9 mouse cellular contexts compared by ENCODE assay signal in the genomic region with DNA sequence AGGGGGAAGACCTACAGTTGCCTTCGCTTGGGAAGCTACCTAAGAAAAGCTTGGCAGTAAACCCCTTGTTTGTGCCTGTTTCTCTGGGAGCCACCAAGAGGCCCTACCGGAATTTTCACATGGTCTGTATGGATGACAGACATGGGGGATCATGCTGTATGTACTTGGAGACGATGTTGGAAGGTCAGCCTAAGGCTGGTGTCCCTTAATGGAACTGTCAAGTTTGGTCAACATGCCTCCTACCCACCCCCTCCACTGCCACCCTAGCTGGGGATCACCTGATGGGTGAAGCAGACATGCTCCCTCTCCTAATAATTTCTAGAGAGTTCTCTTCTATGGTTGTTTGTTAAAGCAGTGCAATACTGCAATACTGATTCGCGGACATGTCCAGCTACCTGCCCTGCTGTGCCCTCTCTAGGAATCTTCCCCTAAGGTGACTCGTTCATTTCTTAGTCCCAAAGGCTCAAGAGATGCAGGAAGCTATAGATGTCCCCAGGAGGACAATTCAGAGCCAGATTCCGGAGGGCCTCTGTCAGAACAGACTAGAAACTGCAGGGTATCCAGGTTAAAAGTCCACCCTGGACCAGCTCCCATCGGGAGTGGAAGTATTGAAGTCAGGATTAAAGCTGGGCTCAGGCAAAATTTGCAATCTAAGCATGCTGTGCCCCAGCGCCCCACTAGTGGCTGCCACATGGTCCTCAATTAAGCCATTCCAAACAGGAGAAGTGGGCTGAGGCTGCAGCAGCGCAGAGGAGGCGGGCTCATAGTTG. TPM values are rescaled to one million over a fixed set of nuclear protein-coding genes. Genes with fewer than 3 reads are reported as not detected.
DNase-seq lines count a peak whose midpoint lies in the region; ATAC-seq and TF ChIP-seq lines count a peak whose summit lies in the region.
"Had no signal": no experiment of that assay in that cellular context is flagged by ENCODE, and none has a peak within 500 bp of the region (broad histone marks: within the 10 kb centered on the region; RNA-seq: fewer than 3 reads in every experiment).

No protein-coding gene starts in this region.

- no peak overlapping the region for H3K27ac ChIP-seq in kidney, embryonic 15.5 days
- H3K27ac ChIP-seq in bone marrow macrophage, adult 2 months (ENCODE audit: insufficient read depth, low read depth, low read length) = no peak overlapping the region
- H3K27ac ChIP-seq in heart, postnatal 0 days (ENCODE audit: low read depth) = no peak overlapping the region
- no peak overlapping the region for H3K27ac ChIP-seq in macrophage
- no peak overlapping the region for H3K27ac ChIP-seq in cerebellum, adult 2 months (ENCODE audit: insufficient read depth, low read length)

- no peaks in the 10 kb centered on the region for H3K9me3 ChIP-seq in kidney, embryonic 15.5 days (replicated peaks)
- H3K9me3 ChIP-seq in heart, postnatal 0 days (replicated peaks; ENCODE audit: control insufficient read depth, low read length) = no peaks in the 10 kb centered on the region

- peak overlapping the region; percentile 76 for H3K4me2 ChIP-seq in kidney, embryonic 15.5 days
- peak overlapping the region; percentile 52 for H3K4me2 ChIP-seq in heart, postnatal 0 days (ENCODE audit: low read depth, low read length)

- WGBS in kidney, embryonic 15.5 days = 24% methylated on average over 11 of the region's 11 CpGs
- 31% methylated on average over 11 of the region's 11 CpGs for WGBS in heart, postnatal 0 days
- 40% methylated on average over 11 of the region's 11 CpGs for WGBS in macrophage (ENCODE audit: missing documents)
- 30% methylated on average over 11 of the region's 11 CpGs for WGBS in cerebellum, adult 2 months

- H3K9ac ChIP-seq in kidney, embryonic 15.5 days = no peak overlapping the region
- H3K9ac ChIP-seq in heart, postnatal 0 days (replicated peaks; ENCODE audit: low read depth, low read length) = no peak overlapping the region

- ATAC-seq in kidney, embryonic 15.5 days (replicated peaks; ENCODE audit: low FRiP score) = no peak
- no peak for ATAC-seq in heart, postnatal 0 days (ENCODE audit: insufficient read depth, low read depth)

- no peak for TF ChIP-seq CTCF in bone marrow macrophage, adult 2 months (IDR thresholded peaks at IDR 0.05; ENCODE audit: low read depth, low read length)
- TF ChIP-seq CTCF in heart, postnatal 0 days (IDR thresholded peaks at IDR 0.05; ENCODE audit: low read depth) = no peak
- no peak for TF ChIP-seq CTCF in cerebellum, adult 2 months (IDR thresholded peaks at IDR 0.05; ENCODE audit: borderline replicate concordance, insufficient read depth, low read depth, low read length)

- peaks cover 36% of the 10 kb centered on the region for H3K4me1 ChIP-seq in kidney, embryonic 15.5 days
- peaks cover 2% of the 10 kb centered on the region; the same call in 1 of the 2 replicates for H3K4me1 ChIP-seq in bone marrow macrophage, adult 2 months (ENCODE audit: control insufficient read depth, insufficient read depth, low read length)
- H3K4me1 ChIP-seq in heart, postnatal 0 days (ENCODE audit: control insufficient read depth, insufficient read depth) = peaks cover 22% of the 10 kb centered on the region; the same call in 1 of the 2 replicates
- peaks cover 4% of the 10 kb centered on the region; the same call in 1 of the 2 replicates for H3K4me1 ChIP-seq in cerebellum, adult 2 months (ENCODE audit: control insufficient read depth, insufficient read depth, low read length)

- no peak for TF ChIP-seq EP300 in heart, postnatal 0 days (IDR thresholded peaks at IDR 0.05; ENCODE audit: low read depth)

- H3K79me2 ChIP-seq in macrophage (ENCODE audit: inconsistent target) = no peaks in the 10 kb centered on the region

- DNase-seq in kidney, postnatal 25 days = no peak
- no peak for DNase-seq in heart, postnatal 0 days (ENCODE audit: low spot score)
- no peak for DNase-seq in cerebellum, adult 2 months
- DNase-seq in spleen, adult 18-20 months = no peak
- no peak for DNase-seq in embryo, embryonic 10 days (ENCODE audit: low spot score)

- H3K36me3 ChIP-seq in kidney, embryonic 15.5 days = no peaks in the 10 kb centered on the region
- H3K36me3 ChIP-seq in heart, postnatal 0 days (replicated peaks; ENCODE audit: control insufficient read depth, insufficient read depth, low read length) = no peaks in the 10 kb centered on the region
- H3K36me3 ChIP-seq in macrophage (ENCODE audit: inconsistent target) = no peaks in the 10 kb centered on the region
- H3K36me3 ChIP-seq: G1E had no signal

- peaks cover 87% of the 10 kb centered on the region for H3K27me3 ChIP-seq in kidney, embryonic 15.5 days
- peaks cover 67% of the 10 kb centered on the region for H3K27me3 ChIP-seq in heart, postnatal 0 days (ENCODE audit: control insufficient read depth, insufficient read depth, low read length)
- H3K27me3 ChIP-seq in cerebellum, adult 2 months (ENCODE audit: control insufficient read depth, insufficient read depth, low read length) = peaks cover 6% of the 10 kb centered on the region; the same call in 1 of the 2 replicates

- TF ChIP-seq POLR2A in bone marrow macrophage, adult 2 months (IDR thresholded peaks at IDR 0.05; ENCODE audit: borderline replicate concordance, low read depth, low read length) = no peak
- no peak for TF ChIP-seq POLR2A in cerebellum, adult 2 months (IDR thresholded peaks at IDR 0.05; ENCODE audit: borderline replicate concordance, insufficient read depth, low read length)

- H3K4me3 ChIP-seq in kidney, embryonic 15.5 days (replicated peaks) = peak overlapping the region; percentile 44
- H3K4me3 ChIP-seq in bone marrow macrophage, adult 2 months (ENCODE audit: insufficient read depth, low read length) = peak overlapping the region; percentile 50
- H3K4me3 ChIP-seq in heart, postnatal 0 days (ENCODE audit: low read depth, low read length) = peak overlapping the region; percentile 44
- H3K4me3 ChIP-seq in macrophage (ENCODE audit: inconsistent target) = peak overlapping the region; percentile 10; the same call in 1 of the 2 replicates
- no peak overlapping the region for H3K4me3 ChIP-seq in cerebellum, adult 2 months (replicated peaks; ENCODE audit: insufficient read depth, low read depth, low read length)

RNA-seq across cellular contexts. Expression of a gene that starts 10.2 kb away (rescaled TPM):
- not detected in 2 replicates for polyA plus RNA-seq in kidney, embryonic 15.5 days (2015; fragmentation: Nextera tagmentation; extraction: Ambion mirVana)
- not detected in 2 replicates for polyA plus RNA-seq in bone marrow macrophage, adult 2 months (2012; ENCODE audit: insufficient read depth, insufficient read length, missing spikeins)
- not detected in 2 replicates for total RNA-seq in heart, postnatal 0 days (2014; rRNA removed; ENCODE audit: low replicate concordance)
- not detected in 2 replicates for polyA plus RNA-seq in heart, postnatal 0 days (2015; fragmentation: Nextera tagmentation; extraction: Ambion mirVana)
- not detected for total RNA-seq in macrophage (2018; cell fraction: chromatin; rRNA removed)
- total RNA-seq in macrophage (2018; cell fraction: cytosol; rRNA removed) = not detected
- total RNA-seq in macrophage (2018; cell fraction: nucleus; rRNA removed) = not detected
- polyA plus RNA-seq in macrophage (2018) = not detected in 3 replicates
- not detected in 2 replicates for polyA plus RNA-seq in cerebellum, adult 2 months (2012; rRNA removed)
- total RNA-seq: G1E had no signal
- polyA plus RNA-seq: G1E had no signal

RNA-seq across cellular contexts. Expression of a gene that starts 12.1 kb away (rescaled TPM):
- 2.8 and 3.1 TPM in 2 replicates for polyA plus RNA-seq in kidney, embryonic 15.5 days (2015; fragmentation: Nextera tagmentation; extraction: Ambion mirVana)
- not detected in 2 replicates for polyA plus RNA-seq in bone marrow macrophage, adult 2 months (2012; ENCODE audit: insufficient read depth, insufficient read length, missing spikeins)
- not detected in 2 replicates for total RNA-seq in heart, postnatal 0 days (2014; rRNA removed; ENCODE audit: low replicate concordance)
- 0.08 and 0.18 TPM in 2 replicates for polyA plus RNA-seq in heart, postnatal 0 days (2015; fragmentation: Nextera tagmentation; extraction: Ambion mirVana)
- not detected for total RNA-seq in macrophage (2018; cell fraction: chromatin; rRNA removed)
- total RNA-seq in macrophage (2018; cell fraction: cytosol; rRNA removed) = under 1 TPM in 1 of 26 experiments, not detected in 25; 0.05 TPM
- total RNA-seq in macrophage (2018; cell fraction: nucleus; rRNA removed) = under 1 TPM in 1 of 26 experiments, not detected in 25; 0.37 TPM
- polyA plus RNA-seq in macrophage (2018) = not detected in 3 replicates
- 19.7 and 23.5 TPM in 2 replicates for polyA plus RNA-seq in cerebellum, adult 2 months (2012; rRNA removed)
- polyA plus RNA-seq: G1E had no signal

RNA-seq across cellular contexts. Expression of a gene that starts 20.6 kb away (rescaled TPM):
- 1.2 and 1.6 TPM in 2 replicates for polyA plus RNA-seq in kidney, embryonic 15.5 days (2015; fragmentation: Nextera tagmentation; extraction: Ambion mirVana)
- not detected in 2 replicates for polyA plus RNA-seq in bone marrow macrophage, adult 2 months (2012; ENCODE audit: insufficient read depth, insufficient read length, missing spikeins)
- 4.2 and 8.8 TPM in 2 replicates for total RNA-seq in heart, postnatal 0 days (2014; rRNA removed; ENCODE audit: low replicate concordance)
- polyA plus RNA-seq in heart, postnatal 0 days (2015; fragmentation: Nextera tagmentation; extraction: Ambion mirVana) = 16.4 and 16.5 TPM in 2 replicates
- not detected for total RNA-seq in macrophage (2018; cell fraction: chromatin; rRNA removed)
- total RNA-seq in macrophage (2018; cell fraction: cytosol; rRNA removed) = not detected
- not detected for total RNA-seq in macrophage (2018; cell fraction: nucleus; rRNA removed)
- not detected in 3 replicates for polyA plus RNA-seq in macrophage (2018)
- polyA plus RNA-seq in cerebellum, adult 2 months (2012; rRNA removed) = not detected in 2 replicates
- total RNA-seq: G1E had no signal
- polyA plus RNA-seq: G1E had no signal

RNA-seq across cellular contexts. Expression of a gene that starts 41.3 kb away (rescaled TPM):
- 32.5 and 36.2 TPM in 2 replicates for polyA plus RNA-seq in kidney, embryonic 15.5 days (2015; fragmentation: Nextera tagmentation; extraction: Ambion mirVana)
- 4.2 and 4.6 TPM in 2 replicates for polyA plus RNA-seq in bone marrow macrophage, adult 2 months (2012; ENCODE audit: insufficient read depth, insufficient read length, missing spikeins)
- 24.6 and 74.6 TPM in 2 replicates for total RNA-seq in heart, postnatal 0 days (2014; rRNA removed; ENCODE audit: low replicate concordance)
- 5.4 and 5.7 TPM in 2 replicates for polyA plus RNA-seq in heart, postnatal 0 days (2015; fragmentation: Nextera tagmentation; extraction: Ambion mirVana)
- 10 to 100 TPM in 13 of 26 experiments, 1 to 10 TPM in 13; 1.9 to 31.6 (median 10.1) TPM for total RNA-seq in macrophage (2018; cell fraction: chromatin; rRNA removed)
- 10 to 100 TPM in 2 of 26 experiments, 1 to 10 TPM in 24; 1.6 to 11.9 (median 5.2) TPM for total RNA-seq in macrophage (2018; cell fraction: cytosol; rRNA removed)
- total RNA-seq in macrophage (2018; cell fraction: nucleus; rRNA removed) = 10 to 100 TPM in 12 of 26 experiments, 1 to 10 TPM in 14; 3.6 to 27.7 (median 9.4) TPM
- 5.8 to 16.7 TPM (median 7.3 TPM) in 3 replicates for polyA plus RNA-seq in macrophage (2018)
- polyA plus RNA-seq in cerebellum, adult 2 months (2012; rRNA removed) = 21.7 and 23.4 TPM in 2 replicates

RNA-seq across cellular contexts. Expression of a gene that starts 42.7 kb away (rescaled TPM):
- polyA plus RNA-seq in kidney, embryonic 15.5 days (2015; fragmentation: Nextera tagmentation; extraction: Ambion mirVana) = not detected in 2 replicates
- polyA plus RNA-seq in bone marrow macrophage, adult 2 months (2012; ENCODE audit: insufficient read depth, insufficient read length, missing spikeins) = not detected in 2 replicates
- total RNA-seq in heart, postnatal 0 days (2014; rRNA removed; ENCODE audit: low replicate concordance) = not detected in 2 replicates
- not detected in 2 replicates for polyA plus RNA-seq in heart, postnatal 0 days (2015; fragmentation: Nextera tagmentation; extraction: Ambion mirVana)
- not detected for total RNA-seq in macrophage (2018; cell fraction: chromatin; rRNA removed)
- total RNA-seq in macrophage (2018; cell fraction: cytosol; rRNA removed) = not detected
- total RNA-seq in macrophage (2018; cell fraction: nucleus; rRNA removed) = not detected
- polyA plus RNA-seq in macrophage (2018) = not detected in 3 replicates
- 1.2 TPM in 1 of 2 replicates, not detected in the other for polyA plus RNA-seq in cerebellum, adult 2 months (2012; rRNA removed)
- total RNA-seq: G1E had no signal
- polyA plus RNA-seq: G1E had no signal
